Mouse (Mus musculus) ES-E14 (cell line): Measurements from ENCODE around the gene Pls1. TPM values are rescaled to one million over a fixed set of nuclear protein-coding genes. Genes with fewer than 3 reads are reported as not detected.

ENCODE experiments used
- DNase-seq: peaks from one replicate; pipeline ENCODE4 v3.0.0-alpha.2; 2013; ENCODE audit warnings: low read depth, low spot score
- H3K27ac ChIP-seq: 2 replicates; pipeline ENCODE4 v1.5.1; 2012; ENCODE audit warnings: low read depth, mild to moderate bottlenecking, low read length, moderate library complexity, mixed read lengths; ENCODE audit not compliant: poor library complexity, insufficient read depth, severe bottlenecking
- H3K36me3 ChIP-seq: 2 replicates; pipeline ENCODE4 v1.6.1; 2012; ENCODE audit warnings: mild to moderate bottlenecking, low read length, moderate library complexity, mixed read lengths; ENCODE audit not compliant: control insufficient read depth, poor library complexity, insufficient read depth, severe bottlenecking
- H3K4me1 ChIP-seq, 2 experiments: fragments of 150-350 bp in 1 of 2; sonication (generic) in 1 of 2; 2 replicates each; pipeline ENCODE4 v1.6.1; 2012; ENCODE audit warnings: low read length in 2 of 2, mild to moderate bottlenecking in 1 of 2, mixed read lengths in 1 of 2; ENCODE audit not compliant: control insufficient read depth in 2 of 2, insufficient read depth in 2 of 2, poor library complexity in 1 of 2
- H3K4me3 ChIP-seq, 2 experiments: fragments of 150-350 bp in 1 of 2; sonication (generic) in 1 of 2; 2 replicates each; pipeline ENCODE4 v1.5.1; 2012; ENCODE audit warnings: low read length in 2 of 2, low read depth in 1 of 2, mild to moderate bottlenecking in 1 of 2, mixed read lengths in 1 of 2; ENCODE audit not compliant: insufficient read depth in 1 of 2, poor library complexity in 1 of 2, severe bottlenecking in 1 of 2
- H3K9ac ChIP-seq: 2 replicates; pipeline ENCODE4 v1.6.1; 2012; ENCODE audit warnings: low read depth, mild to moderate bottlenecking, low read length, mixed read lengths; ENCODE audit not compliant: poor library complexity, insufficient read depth, severe bottlenecking
- H3K9me3 ChIP-seq: fragments of 150-350 bp; sonication (generic); 2 replicates; pipeline ENCODE4 v1.6.1; 2012; ENCODE audit warnings: low read depth, mild to moderate bottlenecking, low read length; ENCODE audit not compliant: control insufficient read depth, insufficient read depth
- CHD2 ChIP-seq: IDR thresholded peaks from 2 replicates; pipeline ENCODE4 v1.6.1; 2014; ENCODE audit warnings: mild to moderate bottlenecking, low read depth, low read length, inconsistent platforms
- HCFC1 ChIP-seq: IDR thresholded peaks from 2 replicates; pipeline ENCODE4 v1.6.1; 2012; ENCODE audit warnings: low read length, inconsistent platforms, borderline replicate concordance; ENCODE audit not compliant: insufficient read depth
- MAFK ChIP-seq: IDR thresholded peaks from 2 replicates; pipeline ENCODE4 v1.6.1; 2014; ENCODE audit warnings: mild to moderate bottlenecking, low read depth, low read length, inconsistent platforms; ENCODE audit not compliant: insufficient read depth
- ZC3H11A ChIP-seq: IDR thresholded peaks from 2 replicates; pipeline ENCODE4 v1.6.1; 2012; ENCODE audit warnings: low read depth, mild to moderate bottlenecking, inconsistent platforms, low read length, borderline replicate concordance
- ZNF384 ChIP-seq: IDR thresholded peaks from 2 replicates; pipeline ENCODE4 v1.6.1; 2012; ENCODE audit warnings: low read depth, low read length, inconsistent platforms
- in situ Hi-C, 2 experiments: fragments of 600-800 bp; cut with MboI; formaldehyde crosslinking; loops; one replicate each; pipeline ENCODE4 v1.15.1; 2025; ENCODE audit warnings: low sequenced_read_pairs in 2 of 2, inconsistent platforms in 1 of 2; ENCODE audit not compliant: unreplicated experiment in 2 of 2
- total RNA-seq: library from RNA; depleted of rRNA; stranded (reverse); fragments of 300-350 nt; gene quantifications from 2 replicates; pipeline ENCODE4 v1.2.3, GENCODE M21; 2012

Gene Pls1
- total RNA-seq, 1 experiment = 3.0 TPM

DNA sequence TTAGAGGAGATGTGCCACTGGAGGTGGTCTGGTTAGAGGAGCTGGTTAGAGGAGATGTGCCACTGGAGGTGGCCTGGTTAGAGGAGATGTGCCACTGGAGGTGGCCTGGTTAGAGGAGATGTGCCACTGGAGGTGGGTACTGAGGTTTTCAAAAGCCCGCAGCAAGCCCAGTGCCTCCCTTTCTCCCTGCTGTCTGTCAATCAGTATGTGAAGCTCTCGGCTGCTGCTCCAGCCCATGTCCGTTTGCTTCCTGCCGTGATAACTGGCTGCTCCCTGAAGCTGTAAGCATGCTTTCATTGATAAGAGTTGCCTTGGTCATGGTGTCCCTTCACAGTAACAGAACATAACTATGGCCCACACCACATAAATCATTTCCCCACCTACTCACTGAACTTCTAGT is 81.9 kb downstream of the Pls1 start:
- Histone ChIP-seq H3K36me3 (no peaks in the 10 kb centered on the region), H3K9me3 (no peaks in the 10 kb centered on the region), H3K27ac (no peak overlapping the region), H3K4me3 (no peak overlapping the region), H3K4me1 (peaks cover 0 to 1% of the 10 kb centered on the region in 2 experiments; a peak in 1 of 4 replicates), H3K9ac (no peak overlapping the region)
- TF ChIP-seq CHD2 = no peak
- TF ChIP-seq ZC3H11A = no peak
- TF ChIP-seq ZNF384 = no peak
- TF ChIP-seq MAFK = no peak
- TF ChIP-seq HCFC1 = no peak
- no peak for DNase-seq
- in situ Hi-C loops = no loop called here

DNA sequence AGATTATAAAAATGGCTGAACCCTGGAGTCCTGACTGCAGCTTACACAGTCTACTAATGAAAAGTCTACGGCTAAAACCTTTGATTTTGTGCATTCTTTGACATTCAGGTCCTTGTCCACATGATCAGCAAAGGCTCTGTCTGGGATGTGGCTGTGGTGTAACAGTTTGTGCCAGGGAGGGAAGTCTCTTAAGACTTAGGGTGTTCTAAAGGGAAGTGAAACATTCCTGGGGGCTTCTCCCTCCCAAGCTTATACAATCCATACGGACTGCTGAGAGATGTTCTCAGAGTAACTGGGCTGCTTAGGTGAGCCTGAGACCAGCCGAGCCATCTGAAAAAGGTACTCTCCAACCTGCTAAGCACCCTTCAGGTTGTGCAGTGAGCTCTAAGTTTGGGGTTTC is 82.9 kb downstream of the Pls1 start:
- no peak overlapping the region for H3K9ac ChIP-seq
- no peak overlapping the region for H3K27ac ChIP-seq
- in situ Hi-C loops = no loop called here
- H3K4me1 ChIP-seq = peaks cover 0 to 1% of the 10 kb centered on the region in 2 experiments; a peak in 1 of 4 replicates
- H3K36me3 ChIP-seq = no peaks in the 10 kb centered on the region
- no peaks in the 10 kb centered on the region for H3K9me3 ChIP-seq
- H3K4me3 ChIP-seq = no peak overlapping the region
- no peak for DNase-seq
- no peak for TF ChIP-seq CHD2
- TF ChIP-seq ZNF384 = no peak
- no peak for TF ChIP-seq ZC3H11A
- no peak for TF ChIP-seq HCFC1
- no peak for TF ChIP-seq MAFK

DNA sequence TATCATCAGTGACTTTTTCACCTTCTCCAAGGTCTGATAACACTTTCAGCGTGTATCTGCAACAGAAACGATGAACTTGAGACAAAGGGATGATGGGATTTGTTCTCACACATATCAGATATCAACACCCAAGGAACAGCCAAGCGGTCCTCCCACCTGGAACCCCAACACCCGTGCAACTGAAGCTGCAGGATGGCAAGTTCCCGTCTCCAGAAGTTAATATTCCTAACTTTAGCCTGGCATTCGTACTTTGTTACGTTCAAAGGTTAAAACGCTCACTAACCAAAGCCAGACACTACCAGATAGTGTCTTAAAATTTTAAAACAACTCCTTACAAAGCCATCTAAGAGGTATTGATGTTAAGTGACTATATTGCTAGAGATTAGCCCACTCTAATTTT is 83.7 kb downstream of the Pls1 start:
- no peak overlapping the region for H3K27ac ChIP-seq
- no peak overlapping the region for H3K9ac ChIP-seq
- H3K4me1 ChIP-seq = peaks cover 0 to 1% of the 10 kb centered on the region in 2 experiments; a peak in 1 of 4 replicates
- no peaks in the 10 kb centered on the region for H3K36me3 ChIP-seq
- H3K9me3 ChIP-seq = no peaks in the 10 kb centered on the region
- TF ChIP-seq ZC3H11A (no peak), CHD2 (no peak), HCFC1 (no peak), ZNF384 (no peak), MAFK (no peak)
- no peak for DNase-seq
- H3K4me3 ChIP-seq = no peak overlapping the region
- in situ Hi-C loops = no loop called here

DNA sequence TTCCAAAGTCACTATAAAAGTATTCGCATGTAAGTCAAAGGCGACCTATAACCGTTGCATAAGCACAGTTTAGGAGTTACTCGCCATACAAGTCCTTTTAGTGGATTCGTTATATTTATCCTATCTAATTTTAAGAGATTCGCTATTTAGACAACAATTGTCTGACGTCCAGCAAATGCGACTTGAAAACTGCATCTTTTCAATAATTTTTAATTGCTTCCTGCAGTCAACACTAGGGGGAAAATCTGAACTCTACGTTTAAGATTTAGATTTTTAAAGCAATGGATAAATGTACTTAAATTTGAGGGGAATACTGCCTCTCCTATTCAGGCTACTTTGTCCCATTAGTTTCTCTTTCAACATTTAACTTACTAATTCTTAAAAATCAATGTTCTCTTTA is 94.4 kb downstream of the Pls1 start:
- no peak for TF ChIP-seq ZNF384
- H3K4me3 ChIP-seq = peak overlapping the region in 1 of 2 experiments; percentile 53; a peak in 2 of 4 replicates
- in situ Hi-C loops = no loop called here

DNA sequence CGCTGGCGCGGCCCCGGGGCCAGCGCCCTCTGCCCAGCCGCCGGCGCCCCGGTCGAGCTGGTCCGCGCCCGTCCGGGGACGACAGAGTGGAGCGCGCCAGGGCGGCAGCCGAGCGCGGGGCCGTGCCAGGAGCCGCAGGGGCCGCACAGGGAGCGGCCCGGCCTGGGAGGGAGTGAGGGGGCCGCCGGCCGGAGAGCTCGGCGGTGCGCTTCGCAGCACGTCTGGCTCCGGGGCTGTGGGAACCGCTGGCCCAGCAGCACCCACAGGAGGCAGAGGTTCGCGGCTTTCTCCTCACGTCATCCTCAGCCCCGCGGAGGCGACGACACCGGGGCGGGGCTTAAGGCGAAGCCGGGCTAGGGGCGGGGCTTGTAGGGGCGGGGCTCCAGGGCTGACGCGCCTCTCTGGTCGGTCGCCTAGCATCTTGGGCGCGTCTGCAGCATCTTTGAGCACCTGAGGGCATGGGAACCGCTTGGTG is 95.0 kb downstream of the Pls1 start, which contains the start of gene Trpc1:
Gene Trpc1, minus strand, starts transcription at position 339 of the 475 bp plus-strand sequence.
- DNase-seq = peak; percentile 83
- no peak for TF ChIP-seq HCFC1
- TF ChIP-seq CHD2 = no peak
- no peak for TF ChIP-seq ZC3H11A
- no peak for TF ChIP-seq MAFK
- TF ChIP-seq ZNF384 = no peak
- Histone ChIP-seq H3K36me3 (no peaks in the 10 kb centered on the region), H3K4me3 (peak within 1 kb of the TSS; percentile 85), H3K9me3 (no peaks in the 10 kb centered on the region), H3K9ac (peak within 1 kb of the TSS; percentile 71), H3K4me1 (no peaks in the 10 kb centered on the region), H3K27ac (no peak within 1 kb of the TSS)
- in situ Hi-C loops = no loop called here

More for the DNA sequence above, 94.4 kb downstream of the Pls1 start:
- no peaks in the 10 kb centered on the region for H3K36me3 ChIP-seq
- H3K9ac ChIP-seq = no peak overlapping the region
- no peaks in the 10 kb centered on the region for H3K9me3 ChIP-seq
- no peak for DNase-seq
- H3K27ac ChIP-seq = no peak overlapping the region
- no peaks in the 10 kb centered on the region for H3K4me1 ChIP-seq
